Mouse (Mus musculus) cerebellum, adult 2 months (tissue): Measurements from ENCODE around the gene Hist1h4c.

Experiments
- CTCF ChIP-seq: fragments of 200-500 bp; IDR thresholded peaks from 2 replicates; pipeline ENCODE4 v1.5.1; 2011; ENCODE audit warnings: low read depth, mild to moderate bottlenecking, control low read depth, low read length, moderate library complexity, borderline replicate concordance; ENCODE audit not compliant: insufficient read depth
- POLR2A ChIP-seq: fragments of 200-500 bp; IDR thresholded peaks from 2 replicates; pipeline ENCODE4 v1.6.1; 2011; ENCODE audit warnings: low read length, control low read depth, borderline replicate concordance; ENCODE audit not compliant: insufficient read depth

DNA sequence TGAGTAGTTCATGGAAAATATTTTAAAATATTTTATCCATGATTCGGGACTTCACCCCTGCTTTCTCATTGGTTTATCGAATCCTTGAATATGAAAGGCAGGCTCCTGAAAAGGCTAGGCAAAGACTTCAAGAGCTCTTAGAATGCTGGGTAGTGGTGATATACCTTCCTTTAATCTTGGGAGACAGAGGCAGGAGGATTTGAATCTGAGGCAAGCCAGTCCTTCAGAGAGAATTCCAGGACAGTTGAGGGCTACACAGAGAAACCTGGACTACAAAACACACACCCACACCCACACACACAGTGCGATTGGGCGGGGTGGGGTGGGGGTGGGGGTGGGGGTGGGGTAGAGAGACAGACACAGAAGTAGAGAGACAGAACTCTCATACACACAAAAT lies 49.6 kb upstream of the Hist1h4c start:
- TF ChIP-seq CTCF = no peak
- TF ChIP-seq POLR2A = no peak
